Mouse (Mus musculus) layer of hippocampus, adult 8-10 months (tissue): ENCODE results near the gene Pcna. TPM values are rescaled to one million over a fixed set of nuclear protein-coding genes. Genes with fewer than 3 reads are reported as not detected.
"Not testable (repeated sequence)": the region's sequence is repeated elsewhere in the genome, so short reads cannot be mapped to it uniquely, and the experiment has no call there.

Source experiments
- DNase-seq, 2 experiments: peaks; one replicate each; pipeline ENCODE4 v3.0.0; 2022; ENCODE audit warnings: low spot score in 2 of 2
- total RNA-seq, 4 experiments: library from RNA; stranded (reverse); gene quantifications; 2 replicates each; pipeline ENCODE4 v1.2.4; 2022

Gene Pcna
- total RNA-seq, result 10 to 100 TPM; 49.3 to 54.8 (median 50.2) TPM

- DNase-seq, result peak; percentile 96
Measured at GRCm38 (mm10) chr2:132252542-132253528, at the start of gene Pcna. Gene Pcna, minus strand, starts transcription at chr2:132253314.

GRCm38 (mm10) chr2:132301436-132301835, 48.3 kb upstream of the Pcna start:
- no peak for DNase-seq

- DNase-seq, result no peak
Measured at GRCm38 (mm10) chr2:132298250-132298649, 45.1 kb upstream of the Pcna start.

GRCm38 (mm10) chr2:132293694-132294450, 40.8 kb upstream of the Pcna start:
- DNase-seq, result no peak

- DNase-seq, result peak; percentile 62 to 63
Measured at GRCm38 (mm10) chr2:132292083-132292482, 39.0 kb upstream of the Pcna start.

- DNase-seq, result no peak
Measured at GRCm38 (mm10) chr2:132291265-132291664, 38.2 kb upstream of the Pcna start.

GRCm38 (mm10) chr2:132290808-132291207, 37.7 kb upstream of the Pcna start:
- no peak for DNase-seq

- not testable (repeated sequence) for DNase-seq
Measured at GRCm38 (mm10) chr2:132289213-132289612, 36.1 kb upstream of the Pcna start.

GRCm38 (mm10) chr2:132286376-132287076, 33.4 kb upstream of the Pcna start:
- no peak for DNase-seq

- DNase-seq, result not testable (repeated sequence)
Measured at GRCm38 (mm10) chr2:132285722-132286121, 32.6 kb upstream of the Pcna start.

- no peak for DNase-seq
Measured at GRCm38 (mm10) chr2:132284492-132285139, 31.5 kb upstream of the Pcna start.

- DNase-seq, result no peak
Measured at GRCm38 (mm10) chr2:132283236-132284070, 30.3 kb upstream of the Pcna start.

GRCm38 (mm10) chr2:132282453-132283174, 29.5 kb upstream of the Pcna start:
- no peak for DNase-seq

GRCm38 (mm10) chr2:132281560-132282452, 28.7 kb upstream of the Pcna start:
- no peak for DNase-seq

- DNase-seq, result no peak
Measured at GRCm38 (mm10) chr2:132280518-132281120, 27.5 kb upstream of the Pcna start.

GRCm38 (mm10) chr2:132279978-132280377, 26.9 kb upstream of the Pcna start:
- DNase-seq, result no peak

- no peak for DNase-seq
Measured at GRCm38 (mm10) chr2:132279336-132279882, 26.3 kb upstream of the Pcna start.
